Mouse (Mus musculus): ENCODE data around the gene Rnls. TPM values are rescaled to one million over a fixed set of nuclear protein-coding genes. Genes with fewer than 3 reads are reported as not detected.

The Rnls gene
- total and polyA plus RNA-seq, 3 experiments = 1.2 to 4.3 (median 3.9) TPM

DNA sequence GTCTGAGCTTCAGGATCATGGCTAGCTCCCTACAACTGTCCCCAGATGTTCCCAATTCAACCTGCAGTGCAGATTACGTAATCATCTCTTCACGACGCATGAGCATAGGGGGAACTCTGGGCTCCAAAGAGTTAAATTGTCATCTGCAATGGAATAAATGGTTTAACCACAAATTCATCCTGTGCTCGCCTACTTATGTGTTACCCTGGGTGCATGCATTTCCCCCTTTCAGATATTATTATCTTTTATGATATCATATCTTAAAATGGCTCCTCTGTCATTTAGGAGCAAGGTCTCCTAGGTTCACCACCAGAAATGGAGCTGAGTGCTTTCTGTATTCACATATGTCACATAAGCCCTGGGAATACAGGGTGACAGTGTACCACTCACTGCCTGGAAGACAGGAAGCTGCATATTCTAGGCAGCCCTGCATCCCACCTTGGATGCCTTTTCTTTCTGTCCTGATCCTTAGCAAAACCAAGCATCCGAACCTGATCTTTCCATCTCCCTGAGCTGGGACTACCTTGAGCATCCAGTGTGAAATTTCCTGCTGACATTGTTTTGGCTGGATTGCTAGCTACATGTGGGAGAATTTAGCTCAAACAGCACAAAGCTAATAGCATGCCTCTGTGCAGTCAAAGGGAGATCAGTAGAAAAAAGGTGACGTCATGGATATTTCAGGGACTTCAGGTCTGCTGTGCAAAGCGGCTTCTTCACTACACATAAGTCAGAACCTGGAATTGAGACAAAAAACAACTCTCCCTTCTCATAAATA lies 289.9 kb downstream of the Rnls start:
- no peak for DNase-seq

DNA sequence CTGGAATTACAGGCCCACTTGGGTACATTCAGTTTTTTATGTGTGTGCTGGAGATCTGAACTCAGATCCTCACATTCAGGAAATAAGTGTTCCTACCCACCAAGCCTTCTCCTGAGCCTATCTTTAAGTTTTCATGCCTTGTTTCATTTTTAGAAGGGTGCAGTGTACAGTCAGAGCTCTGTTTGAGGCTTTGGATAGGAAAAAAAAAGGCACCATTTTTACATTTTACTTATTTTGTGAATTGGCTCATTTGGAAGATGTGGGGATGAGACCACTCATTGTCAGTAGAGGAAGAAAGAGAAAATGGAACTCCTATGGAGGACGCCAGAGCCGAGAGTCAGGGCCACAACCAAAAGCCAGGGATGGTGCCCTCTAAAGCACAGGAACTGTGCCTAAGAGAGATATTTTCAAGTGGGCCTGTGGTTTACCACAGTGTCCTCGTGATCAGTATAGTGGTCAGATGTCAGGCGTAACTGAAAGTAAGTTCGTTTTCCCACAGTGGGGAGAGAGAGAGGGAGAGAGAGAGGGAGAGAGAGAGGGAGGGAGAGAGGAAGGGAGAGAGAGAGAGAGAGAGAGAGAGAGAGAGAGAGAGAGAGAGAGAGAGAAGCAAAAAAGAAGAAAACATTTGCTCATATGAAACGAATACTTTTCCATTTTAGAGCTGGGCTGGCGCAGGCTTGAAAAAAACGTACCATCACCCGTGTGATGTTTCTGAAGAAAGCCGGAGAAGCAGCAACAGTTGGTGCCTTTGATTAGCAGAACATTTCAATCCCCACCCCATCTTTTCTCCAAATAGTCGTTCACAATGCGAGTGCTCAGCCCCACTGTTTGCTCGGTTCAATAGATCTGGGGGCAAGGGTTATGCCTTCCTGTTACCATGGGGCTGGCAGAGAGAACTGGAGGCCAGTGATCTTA lies 290.7 kb downstream of the Rnls start:
- peak; percentile 26 for DNase-seq

DNA sequence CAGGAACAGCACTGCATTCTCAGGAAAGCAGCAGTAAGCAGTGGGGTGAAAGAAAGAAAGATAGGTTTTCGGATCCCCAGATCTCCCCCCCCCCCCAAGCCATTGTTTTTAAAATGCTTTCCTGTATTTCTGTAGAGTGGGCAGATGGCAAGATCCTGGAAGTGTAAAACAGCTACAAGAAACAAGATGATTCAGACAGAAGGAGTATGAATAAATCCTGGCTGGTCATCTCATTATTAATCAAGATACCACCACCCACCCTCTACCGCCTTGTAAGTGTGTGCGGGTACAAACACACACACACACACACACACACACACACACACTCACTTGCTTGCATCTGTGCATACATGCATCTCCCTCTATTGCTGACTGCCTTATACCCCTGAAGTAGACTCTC lies 291.5 kb downstream of the Rnls start:
- no peak for DNase-seq

DNA sequence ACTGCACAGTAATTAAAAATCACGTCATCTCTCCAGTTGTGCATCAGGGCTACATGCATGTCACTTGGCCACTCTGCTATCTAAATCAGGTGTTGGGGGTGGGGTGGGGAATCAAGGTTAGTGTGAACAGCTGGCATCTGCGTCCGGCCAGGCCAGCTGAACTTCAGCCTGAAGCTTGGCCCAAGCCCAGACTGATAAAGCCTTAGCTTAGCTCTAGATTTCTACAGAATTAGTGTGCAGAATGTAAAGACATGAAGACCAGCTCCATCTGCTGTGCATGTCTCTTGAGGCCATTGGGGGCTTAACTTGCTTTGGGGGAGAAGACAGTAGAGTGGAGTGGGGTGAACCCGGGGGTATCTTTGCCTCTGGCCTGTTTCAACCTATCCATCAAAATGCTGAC lies 292.1 kb downstream of the Rnls start:
- peak; percentile 44 for DNase-seq

DNA sequence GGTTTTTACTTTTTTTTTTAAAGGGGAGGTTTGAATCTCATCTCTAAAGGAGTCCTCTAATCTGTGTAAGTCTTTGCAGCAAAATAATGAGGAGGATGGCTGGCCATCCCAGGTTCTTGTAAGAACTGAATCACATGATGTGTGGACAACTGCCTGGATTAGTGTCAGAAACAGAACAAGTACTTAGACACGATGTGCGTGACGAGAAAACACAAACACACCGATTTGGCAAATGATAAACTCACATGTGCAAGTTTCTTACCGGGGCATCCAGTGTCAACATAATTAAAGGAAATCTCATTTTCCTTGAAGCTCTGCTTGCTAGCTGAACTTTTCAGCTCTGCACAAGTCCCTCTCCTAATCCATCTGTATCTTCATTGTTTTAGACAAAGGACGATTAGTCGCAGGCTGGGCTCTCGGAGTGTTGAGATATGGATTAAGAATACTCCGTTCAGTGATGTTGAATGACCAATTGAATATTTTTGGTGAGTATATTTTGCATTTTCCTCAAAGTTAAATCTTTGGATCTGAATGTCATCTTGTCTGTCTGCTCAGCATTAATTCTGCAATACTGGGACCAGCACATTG lies 292.8 kb downstream of the Rnls start:
- no peak for DNase-seq

DNA sequence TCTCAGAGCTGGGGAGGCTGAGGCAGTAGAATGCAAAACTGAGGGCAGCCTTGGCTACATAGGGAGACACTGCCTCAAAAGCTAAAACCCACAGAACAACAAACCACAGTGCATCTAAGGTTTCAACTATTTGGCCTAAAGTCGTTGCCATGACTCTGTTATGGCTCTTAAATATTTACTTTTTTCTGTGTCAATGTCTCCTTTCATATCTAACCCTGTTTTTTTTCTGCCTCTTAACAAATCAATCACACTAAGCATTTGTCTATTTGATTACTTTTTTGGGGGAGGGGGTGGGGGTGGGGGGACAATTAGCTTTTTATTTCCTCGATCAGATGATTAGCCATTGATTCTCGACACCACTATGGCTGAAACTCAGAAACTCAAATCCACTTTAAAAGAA lies 294.4 kb downstream of the Rnls start:
- DNase-seq = no peak

DNA sequence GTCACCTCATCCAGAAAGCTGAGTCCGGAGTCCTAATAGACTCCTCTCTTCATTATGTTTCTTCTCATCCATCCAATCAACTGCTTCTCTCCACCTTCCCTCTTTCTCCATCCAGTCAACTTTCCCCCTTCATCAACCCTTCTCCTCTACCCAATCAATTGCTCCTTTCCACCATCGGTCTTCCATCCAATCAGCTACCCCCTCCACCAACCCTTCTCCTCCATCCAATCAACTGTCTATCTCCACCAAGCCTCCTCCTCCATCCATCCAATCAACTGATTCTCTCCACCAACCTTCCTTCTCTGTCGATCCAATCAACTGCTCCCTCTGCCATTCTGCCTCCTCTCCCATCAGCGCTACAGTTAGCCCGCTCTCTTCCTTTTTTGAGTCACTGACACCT lies 295.5 kb downstream of the Rnls start:
- DNase-seq = no peak

DNA sequence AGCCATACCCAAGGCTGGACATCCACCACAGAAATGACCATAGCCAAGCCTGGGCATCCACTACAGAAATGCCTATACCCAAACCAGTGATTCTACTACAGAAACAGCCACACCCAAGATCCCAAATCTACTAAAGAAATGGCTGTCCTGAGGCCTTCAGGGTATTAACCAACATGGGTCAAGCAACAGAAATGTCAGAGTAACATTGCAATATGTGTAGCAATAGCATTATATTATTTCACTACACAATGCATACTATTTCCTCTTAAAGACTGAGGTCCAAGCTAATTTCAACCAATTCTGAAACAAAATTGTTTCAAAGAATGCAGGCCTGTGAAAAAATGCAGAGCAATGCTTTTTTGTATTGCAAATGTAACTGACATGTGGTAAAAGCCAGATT lies 299.5 kb downstream of the Rnls start:
- DNase-seq = no peak

DNA sequence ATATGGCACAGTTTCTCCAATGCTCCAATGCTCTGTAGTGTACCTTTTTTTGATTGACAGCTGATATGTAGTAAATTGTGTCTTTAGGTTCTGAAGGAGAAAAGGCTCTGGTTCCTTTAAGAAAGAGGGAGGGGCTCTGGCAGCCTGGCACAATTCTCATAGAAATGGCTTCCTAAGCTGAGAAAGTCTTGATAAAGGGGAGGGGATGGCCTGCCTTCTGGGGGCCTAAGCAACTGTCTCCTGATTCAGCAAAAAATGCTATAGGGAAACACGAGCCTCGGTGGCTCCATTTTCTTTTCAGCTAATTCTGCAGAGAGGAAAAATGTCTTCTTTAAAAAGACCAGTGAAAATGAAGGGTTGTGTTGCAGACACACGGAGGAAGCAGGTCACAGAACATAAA lies 300.8 kb downstream of the Rnls start:
- DNase-seq = no peak

DNA sequence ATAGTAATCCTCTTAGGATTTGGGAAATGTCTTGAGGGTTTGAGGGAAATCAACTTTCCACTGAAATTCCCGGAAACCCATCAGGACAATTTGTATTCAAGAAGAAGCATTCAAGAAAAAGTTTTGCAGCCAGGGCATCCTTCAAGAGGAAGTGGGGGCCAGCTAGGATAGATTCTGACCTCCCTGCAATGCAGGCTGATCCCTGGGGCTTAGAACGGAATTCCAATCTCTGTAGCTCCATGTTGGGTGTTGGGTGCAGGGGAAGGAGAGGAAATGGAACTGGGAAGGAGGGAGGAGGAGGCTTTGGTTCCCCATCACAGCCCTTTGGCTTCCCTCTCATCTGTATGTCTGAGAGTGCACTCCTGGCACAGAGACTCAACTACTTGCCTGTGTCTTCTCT lies 303.2 kb downstream of the Rnls start:
- no peak for DNase-seq

DNA sequence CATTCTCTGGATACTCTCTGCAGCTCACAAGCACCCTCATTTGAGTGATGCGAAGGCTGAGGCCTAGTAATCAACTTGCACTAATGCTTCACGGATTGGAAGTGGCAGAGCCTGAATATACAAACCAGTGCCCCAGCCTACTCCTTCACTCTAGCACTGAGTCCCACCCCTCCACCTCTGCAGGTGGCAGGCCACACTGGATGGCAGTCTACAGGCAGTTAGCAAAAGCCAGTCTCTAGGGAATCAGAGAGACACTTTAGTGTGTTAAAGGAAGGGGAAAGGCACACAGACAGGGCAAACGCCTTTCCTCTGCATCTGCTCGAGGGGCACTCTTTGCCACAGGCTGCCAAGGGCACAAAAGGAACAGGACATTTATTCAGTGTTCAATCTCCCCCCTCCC lies 304.1 kb downstream of the Rnls start:
- no peak for DNase-seq

Small RNAs within 50 kb of the gene (microRNA-seq; reads per million reads assigned to microRNA genes)
- 0.88 to 1.7 reads per million in 2 experiments for gene Mir3970

Other genes starting within 250 kb of the Rnls start
- gene Lipo4, start 125.5 kb upstream of the Rnls start, total RNA-seq (2021) = under 1 TPM; 0.20 to 0.41 TPM
- not detected in 2 replicates for gene Lipo4, start 125.5 kb upstream of the Rnls start, polyA plus RNA-seq (2012; rRNA removed)
- gene Gm8978, start 233.0 kb upstream of the Rnls start, total RNA-seq (2021) = not detected
- not detected in 2 replicates for gene Gm8978, start 233.0 kb upstream of the Rnls start, polyA plus RNA-seq (2012; rRNA removed)

All from adrenal gland, adult 2 months (tissue).